Mouse (Mus musculus) intestine, embryonic 15.5 days (tissue): ENCODE results near the gene Pbx2. TPM values are rescaled to one million over a fixed set of nuclear protein-coding genes. Genes with fewer than 3 reads are reported as not detected.

Source experiments
- ATAC-seq: fragments of 200-750 bp; cut with Nextera tagmentation; 2 replicates; pipeline ENCODE4 v1.8.0; 2017; ENCODE audit warnings: moderate TSS enrichment, moderate library complexity
- H3K27ac ChIP-seq: fragments of 300-500 bp; sonication (generic); 2 replicates; pipeline ENCODE4 v1.5.1; 2015; ENCODE audit warnings: mild to moderate bottlenecking, inconsistent platforms
- H3K27me3 ChIP-seq: fragments of 300-500 bp; sonication (generic); replicated peaks from 2 replicates; pipeline ENCODE4 v1.6.1; 2015; ENCODE audit warnings: inconsistent platforms
- H3K36me3 ChIP-seq: fragments of 300-500 bp; sonication (generic); 2 replicates; pipeline ENCODE4 v1.6.1; 2015; ENCODE audit warnings: inconsistent platforms
- H3K4me1 ChIP-seq: fragments of 300-500 bp; sonication (generic); replicated peaks from 2 replicates; pipeline ENCODE4 v1.6.1; 2015; ENCODE audit warnings: inconsistent platforms
- H3K4me2 ChIP-seq: fragments of 300-500 bp; sonication (generic); replicated peaks from 2 replicates; pipeline ENCODE4 v1.6.1; 2015; ENCODE audit warnings: mild to moderate bottlenecking, inconsistent platforms
- H3K4me3 ChIP-seq: fragments of 300-500 bp; sonication (generic); replicated peaks from 2 replicates; pipeline ENCODE4 v1.5.1; 2015; ENCODE audit warnings: inconsistent platforms
- H3K9ac ChIP-seq: fragments of 300-500 bp; sonication (generic); 2 replicates; pipeline ENCODE4 v1.6.1; 2015; ENCODE audit warnings: inconsistent platforms
- H3K9me3 ChIP-seq: fragments of 300-500 bp; sonication (generic); 2 replicates; pipeline ENCODE4 v1.6.1; 2016; ENCODE audit warnings: inconsistent platforms
- WGBS: fragments of 180-500 bp; shearing (Covaris S2); methylation state at CpG from one replicate; pipeline ENCODE4 v1.1.7; 2015; 5-methylcytosine and 5-hydroxymethylcytosine counted together
- polyA plus RNA-seq: library from polyadenylated mRNA; unstranded; fragments of >200 nt; fragmentation: Nextera tagmentation; extraction: Ambion mirVana; gene quantifications from 2 replicates; pipeline ENCODE4 v1.2.1, GENCODE M21; 2015

Pbx2 gene
- polyA plus RNA-seq, 1 experiment from 2014 or later: 8.8 TPM

DNA sequence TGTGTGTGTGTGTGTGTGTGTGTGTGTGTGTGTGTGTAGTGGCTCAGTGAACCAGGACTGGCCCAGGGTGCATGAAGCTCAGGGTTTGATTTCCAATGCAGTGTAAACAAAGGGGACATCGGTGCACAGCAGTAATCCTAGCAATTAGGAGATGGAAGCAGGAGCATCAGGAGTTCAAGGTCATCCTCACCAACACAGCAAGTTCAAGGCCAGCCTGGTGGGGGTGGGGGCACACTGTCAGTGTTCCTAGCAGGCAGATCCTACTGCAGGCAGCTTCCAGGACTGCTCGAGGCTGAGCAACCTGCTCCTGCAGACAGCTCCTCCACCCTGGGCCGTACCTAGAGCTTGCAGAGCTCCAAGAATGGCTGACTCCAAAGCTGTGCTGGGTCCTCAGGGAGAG is 28.5 kb upstream of the Pbx2 start:
- no peaks in the 10 kb centered on the region for H3K9me3 ChIP-seq
- H3K27ac ChIP-seq: no peak overlapping the region
- 60% methylated on average over 3 of the region's 3 CpGs for WGBS
- no peak overlapping the region for H3K4me3 ChIP-seq
- no peak for ATAC-seq
- no peaks in the 10 kb centered on the region for H3K27me3 ChIP-seq
- H3K4me2 ChIP-seq: no peak overlapping the region
- H3K36me3 ChIP-seq: no peaks in the 10 kb centered on the region
- H3K4me1 ChIP-seq: peaks cover 10% of the 10 kb centered on the region
- H3K9ac ChIP-seq: no peak overlapping the region

DNA sequence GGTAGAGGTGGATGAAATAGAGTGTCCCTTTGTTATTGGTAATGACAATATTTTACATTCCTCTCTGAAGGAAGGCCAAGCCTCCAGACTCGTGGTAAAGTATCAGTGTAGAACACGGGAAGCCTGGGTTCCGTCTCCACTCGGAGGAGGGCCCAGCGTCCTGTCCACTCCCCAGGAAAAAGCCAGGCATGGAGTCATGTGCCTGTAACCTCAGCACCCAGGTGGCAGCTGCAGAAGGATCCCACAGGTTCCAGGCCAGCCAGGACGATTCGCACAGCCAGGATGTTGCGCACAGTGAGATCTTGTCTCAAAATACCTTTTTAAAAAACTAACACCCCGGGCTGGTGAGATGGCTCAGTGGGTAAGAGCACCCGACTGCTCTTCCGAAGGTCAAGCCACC is 27.7 kb upstream of the Pbx2 start:
- Histone ChIP-seq H3K36me3 (no peaks in the 10 kb centered on the region), H3K27me3 (no peaks in the 10 kb centered on the region), H3K4me1 (peaks cover 10% of the 10 kb centered on the region), H3K9me3 (no peaks in the 10 kb centered on the region), H3K4me3 (no peak overlapping the region), H3K27ac (no peak overlapping the region), H3K4me2 (no peak overlapping the region), H3K9ac (no peak overlapping the region)
- WGBS: 66% methylated on average over 11 of the region's 11 CpGs
- no peak for ATAC-seq

- H3K4me2 ChIP-seq: peak within 1 kb of the TSS; percentile 39
- no peaks in the 10 kb centered on the region for H3K9me3 ChIP-seq
- peak within 1 kb of the TSS; percentile 70 for H3K27ac ChIP-seq
- 7% methylated on average over 6 of the region's 6 CpGs for WGBS
- peak within 1 kb of the TSS; percentile 10 for H3K4me3 ChIP-seq
- no peak within 1 kb of the TSS for H3K9ac ChIP-seq
- peak; percentile 49 for ATAC-seq
- no peaks in the 10 kb centered on the region for H3K36me3 ChIP-seq
- peaks cover 10% of the 10 kb centered on the region for H3K4me1 ChIP-seq
- no peaks in the 10 kb centered on the region for H3K27me3 ChIP-seq
These were observed 27.1 kb upstream of the Pbx2 start, which contains the start of gene Notch4 for GRCm38 (mm10) chr17:34564003-34564421. Notch4 (plus strand) TSS chr17:34564268.

DNA sequence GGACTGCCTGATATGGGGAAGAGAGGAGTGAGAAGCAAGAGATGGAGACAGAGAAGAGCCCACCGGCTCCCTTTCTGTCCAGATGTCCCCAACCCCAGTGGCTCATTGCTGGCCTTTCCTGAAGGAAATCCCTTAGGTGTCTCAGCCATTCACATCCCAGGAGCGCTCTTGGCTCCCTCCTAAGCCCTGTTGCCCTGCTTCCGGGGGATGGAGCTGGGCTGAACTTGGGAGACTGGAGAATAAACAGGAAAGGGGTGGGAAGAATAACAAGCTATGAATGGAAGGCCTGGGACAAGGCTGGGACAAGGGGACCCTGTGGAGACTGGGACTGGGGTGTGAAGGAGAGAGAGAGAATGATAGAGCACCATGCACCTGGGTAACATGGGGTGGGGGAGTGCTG is 26.3 kb upstream of the Pbx2 start:
- WGBS: 42% methylated on average over 3 of the region's 3 CpGs
- Histone ChIP-seq H3K36me3 (no peaks in the 10 kb centered on the region), H3K27me3 (no peaks in the 10 kb centered on the region), H3K9ac (no peak overlapping the region), H3K9me3 (no peaks in the 10 kb centered on the region), H3K27ac (peak overlapping the region; percentile 70), H3K4me3 (peak overlapping the region; percentile 10), H3K4me2 (peak overlapping the region; percentile 39), H3K4me1 (peaks cover 10% of the 10 kb centered on the region)
- ATAC-seq: 0 out of 2 replicates have a peak, but pooled peaks have one; percentile 21

DNA sequence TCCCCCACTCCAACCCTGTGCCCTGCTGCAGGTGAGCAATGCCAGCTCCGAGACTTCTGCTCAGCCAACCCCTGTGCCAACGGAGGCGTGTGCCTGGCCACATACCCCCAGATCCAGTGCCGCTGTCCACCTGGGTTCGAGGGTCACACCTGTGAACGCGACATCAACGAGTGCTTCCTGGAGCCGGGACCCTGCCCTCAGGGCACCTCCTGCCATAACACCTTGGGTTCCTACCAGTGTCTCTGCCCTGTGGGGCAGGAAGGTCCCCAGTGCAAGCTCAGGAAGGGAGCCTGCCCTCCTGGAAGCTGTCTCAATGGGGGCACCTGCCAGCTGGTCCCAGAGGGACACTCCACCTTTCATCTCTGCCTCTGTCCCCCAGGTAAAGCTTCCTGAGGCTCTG is 23.8 kb upstream of the Pbx2 start:
- H3K9me3 ChIP-seq: no peaks in the 10 kb centered on the region
- no peaks in the 10 kb centered on the region for H3K36me3 ChIP-seq
- H3K9ac ChIP-seq: no peak overlapping the region
- 66% methylated on average over 9 of the region's 9 CpGs for WGBS
- no peaks in the 10 kb centered on the region for H3K27me3 ChIP-seq
- H3K4me2 ChIP-seq: no peak overlapping the region
- no peak overlapping the region for H3K27ac ChIP-seq
- H3K4me3 ChIP-seq: no peak overlapping the region
- H3K4me1 ChIP-seq: peaks cover 10% of the 10 kb centered on the region
- ATAC-seq: no peak

DNA sequence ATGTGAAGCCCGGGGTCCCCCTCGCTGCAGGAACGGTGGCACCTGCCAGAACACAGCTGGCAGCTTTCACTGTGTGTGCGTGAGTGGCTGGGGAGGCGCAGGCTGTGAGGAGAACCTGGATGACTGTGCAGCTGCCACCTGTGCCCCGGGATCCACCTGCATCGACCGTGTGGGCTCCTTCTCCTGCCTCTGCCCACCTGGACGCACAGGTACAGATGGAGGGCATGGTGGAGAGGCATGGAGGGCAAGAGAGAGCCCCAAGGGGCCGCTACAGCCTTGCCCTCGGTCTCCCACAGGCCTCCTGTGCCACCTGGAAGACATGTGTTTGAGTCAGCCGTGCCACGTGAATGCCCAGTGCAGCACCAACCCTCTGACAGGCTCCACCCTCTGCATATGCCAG is 22.6 kb upstream of the Pbx2 start:
- no peak overlapping the region for H3K9ac ChIP-seq
- WGBS: 79% methylated on average over 13 of the region's 13 CpGs
- no peak overlapping the region for H3K4me2 ChIP-seq
- no peaks in the 10 kb centered on the region for H3K27me3 ChIP-seq
- no peaks in the 10 kb centered on the region for H3K9me3 ChIP-seq
- H3K27ac ChIP-seq: no peak overlapping the region
- H3K4me3 ChIP-seq: no peak overlapping the region
- ATAC-seq: no peak
- no peaks in the 10 kb centered on the region for H3K36me3 ChIP-seq
- H3K4me1 ChIP-seq: peaks cover 12% of the 10 kb centered on the region

DNA sequence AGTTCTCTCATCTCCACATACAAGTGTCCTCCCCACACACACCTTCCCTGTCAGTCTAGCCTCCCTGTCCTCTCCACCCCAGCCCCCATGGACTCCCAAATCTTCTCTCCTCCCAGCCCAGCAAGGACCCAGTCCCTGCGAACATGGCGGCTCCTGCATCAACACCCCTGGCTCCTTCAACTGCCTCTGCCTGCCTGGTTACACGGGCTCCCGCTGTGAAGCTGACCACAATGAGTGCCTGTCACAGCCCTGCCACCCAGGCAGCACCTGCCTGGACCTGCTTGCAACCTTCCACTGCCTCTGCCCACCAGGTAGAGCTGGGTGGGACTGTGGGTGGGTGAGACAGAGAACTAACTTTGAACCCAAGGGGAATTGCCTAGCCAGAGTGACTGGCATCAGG is 21.1 kb upstream of the Pbx2 start:
- 65% methylated on average over 4 of the region's 4 CpGs for WGBS
- H3K4me2 ChIP-seq: no peak overlapping the region
- no peaks in the 10 kb centered on the region for H3K9me3 ChIP-seq
- H3K4me3 ChIP-seq: no peak overlapping the region
- H3K4me1 ChIP-seq: 0 out of 2 replicates have a peak, but pooled peaks cover 3% of the 10 kb centered on the region
- no peak overlapping the region for H3K9ac ChIP-seq
- H3K27ac ChIP-seq: no peak overlapping the region
- ATAC-seq: no peak
- no peaks in the 10 kb centered on the region for H3K27me3 ChIP-seq
- no peaks in the 10 kb centered on the region for H3K36me3 ChIP-seq

DNA sequence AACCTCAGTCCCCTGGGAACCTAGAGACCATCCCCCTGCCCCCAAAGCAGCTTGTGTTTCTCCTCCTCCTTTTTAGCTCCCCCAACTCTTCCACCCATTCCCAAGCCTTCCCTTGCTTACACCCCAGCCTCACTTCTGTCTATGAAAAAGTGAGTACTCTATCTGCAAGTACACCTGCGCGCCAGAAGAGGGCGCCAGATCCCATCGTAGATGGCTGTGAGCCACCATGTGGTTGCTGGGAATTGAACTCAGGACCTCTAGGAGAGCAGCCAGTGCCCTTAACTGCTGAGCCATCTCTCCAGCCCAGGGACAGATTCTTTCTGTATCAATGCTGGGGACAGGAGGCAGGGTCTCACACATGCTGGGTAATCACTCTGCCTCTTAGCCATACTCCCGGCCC is 19.2 kb upstream of the Pbx2 start:
- no peak overlapping the region for H3K27ac ChIP-seq
- H3K36me3 ChIP-seq: no peaks in the 10 kb centered on the region
- no peak overlapping the region for H3K4me2 ChIP-seq
- 20% methylated on average over 5 of the region's 5 CpGs for WGBS
- H3K4me1 ChIP-seq: peaks cover 9% of the 10 kb centered on the region; the same call in 1 of the 2 replicates
- no peak overlapping the region for H3K9ac ChIP-seq
- H3K27me3 ChIP-seq: no peaks in the 10 kb centered on the region
- no peaks in the 10 kb centered on the region for H3K9me3 ChIP-seq
- no peak for ATAC-seq
- H3K4me3 ChIP-seq: no peak overlapping the region

GRCm38 (mm10) chr17:34572361-34572760 is 18.7 kb upstream of the Pbx2 start:
- H3K4me2 ChIP-seq: no peak overlapping the region
- no peak overlapping the region for H3K27ac ChIP-seq
- H3K9me3 ChIP-seq: no peaks in the 10 kb centered on the region
- H3K4me3 ChIP-seq: no peak overlapping the region
- no peak overlapping the region for H3K9ac ChIP-seq
- H3K27me3 ChIP-seq: no peaks in the 10 kb centered on the region
- ATAC-seq: no peak
- no peaks in the 10 kb centered on the region for H3K36me3 ChIP-seq
- 12% methylated on average over 15 of the region's 15 CpGs for WGBS
- H3K4me1 ChIP-seq: peaks cover 9% of the 10 kb centered on the region; the same call in 1 of the 2 replicates

GRCm38 (mm10) chr17:34576577-34576976 is 14.5 kb upstream of the Pbx2 start:
- H3K27ac ChIP-seq: peak overlapping the region; percentile 66
- ATAC-seq: peak; percentile 89

GRCm38 (mm10) chr17:34578070-34578469 is 13.0 kb upstream of the Pbx2 start:
- no peak for ATAC-seq
- Histone ChIP-seq H3K9ac (no peak overlapping the region), H3K9me3 (no peaks in the 10 kb centered on the region), H3K27me3 (no peaks in the 10 kb centered on the region), H3K4me3 (no peak overlapping the region), H3K4me1 (peaks cover 7% of the 10 kb centered on the region; the same call in 1 of the 2 replicates), H3K27ac (no peak overlapping the region), H3K36me3 (no peaks in the 10 kb centered on the region), H3K4me2 (no peak overlapping the region)
- 93% methylated on average over 3 of the region's 3 CpGs for WGBS

More at GRCm38 (mm10) chr17:34576577-34576976, 14.5 kb upstream of the Pbx2 start:
- Histone ChIP-seq H3K4me3 (no peak overlapping the region), H3K9ac (no peak overlapping the region), H3K36me3 (no peaks in the 10 kb centered on the region), H3K4me2 (no peak overlapping the region), H3K9me3 (no peaks in the 10 kb centered on the region), H3K4me1 (peaks cover 9% of the 10 kb centered on the region; the same call in 1 of the 2 replicates), H3K27me3 (no peaks in the 10 kb centered on the region)
- WGBS: 60% methylated on average over 5 of the region's 5 CpGs

GRCm38 (mm10) chr17:34582528-34582927 is 8.5 kb upstream of the Pbx2 start:
- no peaks in the 10 kb centered on the region for H3K27me3 ChIP-seq
- no peak overlapping the region for H3K4me2 ChIP-seq
- no peak overlapping the region for H3K27ac ChIP-seq
- no peaks in the 10 kb centered on the region for H3K36me3 ChIP-seq
- no peak for ATAC-seq
- no peak overlapping the region for H3K9ac ChIP-seq
- 82% methylated on average over 12 of the region's 12 CpGs for WGBS
- H3K4me1 ChIP-seq: peaks cover 8% of the 10 kb centered on the region; the same call in 1 of the 2 replicates
- no peak overlapping the region for H3K4me3 ChIP-seq
- no peaks in the 10 kb centered on the region for H3K9me3 ChIP-seq

GRCm38 (mm10) chr17:34583397-34583796 is 7.7 kb upstream of the Pbx2 start:
- no peak overlapping the region for H3K27ac ChIP-seq
- no peaks in the 10 kb centered on the region for H3K9me3 ChIP-seq
- no peak overlapping the region for H3K4me2 ChIP-seq
- H3K9ac ChIP-seq: no peak overlapping the region
- H3K4me1 ChIP-seq: peaks cover 11% of the 10 kb centered on the region
- H3K36me3 ChIP-seq: no peaks in the 10 kb centered on the region
- H3K27me3 ChIP-seq: no peaks in the 10 kb centered on the region
- H3K4me3 ChIP-seq: no peak overlapping the region
- 55% methylated on average over 7 of the region's 7 CpGs for WGBS
- ATAC-seq: no peak
